Mouse (Mus musculus) neutrophil, adult 5-6 weeks (primary cell): ENCODE data around the gene Gm8220. TPM values are rescaled to one million over a fixed set of nuclear protein-coding genes. Genes with fewer than 3 reads are reported as not detected.
"Not testable (repeated sequence)": the region's sequence is repeated elsewhere in the genome, so short reads cannot be mapped to it uniquely, and the experiment has no call there.

Source experiments
- ATAC-seq: fragments of 151-379, 151-347 bp; 2 replicates; pipeline ENCODE4 v1.8.0; 2017; ENCODE audit warnings: mild to moderate bottlenecking, moderate TSS enrichment; ENCODE audit not compliant: insufficient number of reproducible peaks, poor library complexity, low FRiP score, severe bottlenecking; ENCODE audit errors: extremely low read depth
- total RNA-seq: library from RNA; stranded (forward); fragments of 200-1000 nt; gene quantifications from 2 replicates; pipeline ENCODE4 v1.2.3, GENCODE M21; 2017

Gene Gm8220
- not detected in 2 replicates for total RNA-seq

- ATAC-seq, result not testable (repeated sequence)
These were observed at the start of gene Gm8220 for GRCm38 (mm10) chr14:44285280-44285679. Gm8220 (plus strand) TSS chr14:44285580.

GRCm38 (mm10) chr14:44248039-44248438 is 37.3 kb upstream of the Gm8220 start:
- no peak for ATAC-seq

GRCm38 (mm10) chr14:44312049-44312448 is 26.7 kb downstream of the Gm8220 start:
- not testable (repeated sequence) for ATAC-seq

- not testable (repeated sequence) for ATAC-seq
These were observed 53.1 kb downstream of the Gm8220 start, which contains the start of gene Gm5930 for GRCm38 (mm10) chr14:44338484-44338883. Gm5930 (minus strand) TSS chr14:44338584.

Other genes starting within 250 kb of the Gm8220 start
- gene Ear2, start 182.9 kb upstream of the Gm8220 start, total RNA-seq, result 13.2 and 22.7 TPM in 2 replicates
- gene Gm3327, start 161.7 kb upstream of the Gm8220 start, total RNA-seq, result not detected in 2 replicates
- gene Gm8212, start 87.9 kb upstream of the Gm8220 start, total RNA-seq, result not detected in 2 replicates
- not detected in 2 replicates for gene 4930503E14Rik, start 72.3 kb upstream of the Gm8220 start, total RNA-seq
- gene Gm5930, start 53.0 kb downstream of the Gm8220 start, total RNA-seq, result not detected in 2 replicates
- gene Gm8229, start 79.8 kb downstream of the Gm8220 start, total RNA-seq, result not detected in 2 replicates
- gene Gm3371, start 125.1 kb downstream of the Gm8220 start, total RNA-seq, result not detected in 2 replicates
- not detected in 2 replicates for gene Gm8232, start 148.1 kb downstream of the Gm8220 start, total RNA-seq
- not detected in 2 replicates for gene BC061237, start 206.9 kb downstream of the Gm8220 start, total RNA-seq
- gene Gm17093, start 232.7 kb downstream of the Gm8220 start, total RNA-seq, result not detected in 2 replicates